Mouse (Mus musculus) embryo, embryonic 9.5 days (tissue): Measurements from ENCODE around the gene Slmap.
A peak's percentile ranks its signal among the peaks of the same experiment; 100 is the strongest.
"Not testable (repeated sequence)": the region's sequence is repeated elsewhere in the genome, so short reads cannot be mapped to it uniquely, and the experiment has no call there.

Source experiments
- DNase-seq: peaks from one replicate; pipeline ENCODE4 v3.0.0-alpha.2; 2017; ENCODE audit errors: extremely low spot score

The Slmap gene

DNA sequence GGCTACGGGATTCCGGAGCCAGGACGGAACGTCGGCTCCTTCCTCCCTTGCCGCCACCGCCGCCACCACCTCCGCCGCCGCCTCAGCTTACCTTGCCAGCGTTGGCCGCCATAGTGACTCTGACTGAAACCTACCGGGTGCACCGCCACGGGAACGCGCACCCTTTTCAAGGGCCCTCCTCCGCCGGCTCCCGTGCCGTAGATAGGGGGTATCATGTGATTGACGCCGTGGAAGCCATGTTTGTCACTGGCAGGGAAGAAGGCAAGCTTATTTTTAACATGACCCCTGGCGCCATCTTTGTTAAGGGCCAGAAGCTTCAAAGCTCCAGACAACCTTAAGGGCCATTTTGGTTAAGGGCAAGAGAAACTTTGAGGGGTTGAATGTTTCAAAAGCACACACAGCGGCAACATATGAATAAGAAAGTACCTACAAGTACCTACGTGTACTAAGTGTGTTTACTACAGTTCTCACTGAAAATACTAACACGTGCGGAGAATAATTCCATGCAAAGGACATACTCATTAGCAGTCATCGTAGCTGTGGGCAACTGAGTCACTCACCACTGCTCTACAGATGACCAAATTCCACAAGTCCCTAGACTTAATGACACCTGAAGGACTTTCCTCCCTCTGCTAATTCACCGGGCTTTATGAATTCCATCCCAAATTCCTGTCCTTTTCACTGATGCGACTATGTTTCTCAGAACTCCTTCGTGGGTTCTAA, at the start of gene Slmap:
TSS of gene Slmap (minus strand) at position 175 of the 723 bp plus-strand sequence.
- peak; percentile 97 for DNase-seq

- no peak for DNase-seq
These were observed 48.9 kb upstream of the Slmap start for GRCm38 (mm10) chr14:26583645-26584044.

- DNase-seq = peak; percentile 84
These were observed 44.9 kb upstream of the Slmap start for GRCm38 (mm10) chr14:26579346-26580343.

- peak; percentile 5 for DNase-seq
These were observed 44.1 kb upstream of the Slmap start for GRCm38 (mm10) chr14:26578791-26579191.

- no peak for DNase-seq
These were observed 41.6 kb upstream of the Slmap start for GRCm38 (mm10) chr14:26576255-26576780.

DNA sequence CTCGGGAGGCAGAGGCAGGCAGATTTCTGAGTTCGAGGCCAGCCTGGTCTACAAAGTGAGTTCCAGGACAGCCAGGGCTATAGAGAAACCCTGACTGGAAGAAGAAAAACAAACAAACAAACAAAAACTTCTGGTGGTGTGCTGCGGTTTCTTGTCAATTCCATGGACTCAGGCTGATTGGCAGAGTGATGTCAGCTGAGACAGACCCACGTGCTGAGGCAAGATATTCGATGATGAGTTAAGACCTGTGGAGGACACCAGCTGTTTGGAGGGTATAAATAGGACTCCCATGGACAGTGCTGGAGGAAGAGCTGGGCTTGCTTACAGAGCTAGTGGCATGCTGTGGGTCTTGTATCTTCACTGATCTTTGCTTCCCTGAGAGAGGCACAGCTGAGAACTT, 38.8 kb upstream of the Slmap start, which contains the start of gene Dennd6a:
TSS of gene Dennd6a (plus strand) at position 301 of the 400 bp plus-strand sequence.
- not testable (repeated sequence) for DNase-seq

DNA sequence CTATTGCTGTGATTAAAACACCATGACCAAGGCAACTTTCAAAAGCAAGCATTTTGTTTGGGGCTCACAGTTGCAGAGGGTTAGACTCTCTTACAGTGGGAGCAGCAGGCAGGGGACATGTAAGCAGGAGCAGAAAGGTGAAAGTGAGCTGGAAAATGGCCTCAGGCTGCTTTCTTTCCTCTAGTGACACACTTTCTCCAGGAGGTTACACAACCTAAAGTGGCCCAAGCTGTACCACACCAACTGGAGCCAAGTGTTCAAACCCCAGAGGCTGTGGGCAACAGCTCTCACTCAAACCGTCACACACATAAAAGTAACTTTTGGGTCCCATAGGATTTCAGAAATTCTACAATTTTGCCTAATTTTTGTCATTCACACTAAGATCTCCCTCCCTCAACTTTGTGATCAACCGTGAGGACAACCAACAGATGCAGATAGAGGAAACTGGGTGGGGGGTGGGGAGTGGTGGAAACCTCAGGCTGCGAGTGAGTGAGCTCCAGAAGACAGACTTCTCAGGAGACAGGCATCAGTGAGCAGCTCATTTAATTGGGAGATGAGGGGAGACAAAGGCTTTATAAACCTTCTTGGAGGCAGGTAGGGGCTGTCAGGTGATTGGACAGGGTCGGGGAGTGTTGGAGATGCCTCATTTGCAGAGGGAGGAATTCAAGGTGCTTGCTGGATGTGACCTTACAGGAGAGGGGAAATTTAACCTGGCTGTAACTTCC, 37.4 kb upstream of the Slmap start:
- no peak for DNase-seq

GRCm38 (mm10) chr14:26569880-26570279, 35.1 kb upstream of the Slmap start:
- no peak for DNase-seq

- DNase-seq = no peak
These were observed 27.5 kb upstream of the Slmap start for GRCm38 (mm10) chr14:26562247-26562646.

DNA sequence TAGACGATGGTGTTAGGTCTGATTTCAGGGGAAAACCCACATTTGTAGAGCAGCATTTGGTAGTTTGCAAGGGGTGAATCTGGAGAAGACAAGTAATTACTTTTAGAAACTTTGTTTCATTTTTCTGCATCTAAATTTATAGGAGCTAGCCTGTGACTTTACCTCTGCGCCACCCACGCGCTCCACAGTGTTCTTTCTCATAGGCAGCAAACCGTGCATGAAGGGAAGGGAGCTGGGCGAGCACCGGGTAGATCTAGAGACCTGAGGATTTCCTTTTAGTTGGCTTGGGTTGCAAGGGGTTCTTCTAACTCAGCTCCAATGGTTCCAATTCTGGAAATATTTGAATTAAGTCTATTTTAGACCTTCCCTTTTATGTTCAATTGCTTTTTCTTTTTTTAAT, 23.8 kb upstream of the Slmap start:
- no peak for DNase-seq

- DNase-seq = peak; percentile 26
These were observed 22.9 kb upstream of the Slmap start for GRCm38 (mm10) chr14:26557581-26557980.

DNA sequence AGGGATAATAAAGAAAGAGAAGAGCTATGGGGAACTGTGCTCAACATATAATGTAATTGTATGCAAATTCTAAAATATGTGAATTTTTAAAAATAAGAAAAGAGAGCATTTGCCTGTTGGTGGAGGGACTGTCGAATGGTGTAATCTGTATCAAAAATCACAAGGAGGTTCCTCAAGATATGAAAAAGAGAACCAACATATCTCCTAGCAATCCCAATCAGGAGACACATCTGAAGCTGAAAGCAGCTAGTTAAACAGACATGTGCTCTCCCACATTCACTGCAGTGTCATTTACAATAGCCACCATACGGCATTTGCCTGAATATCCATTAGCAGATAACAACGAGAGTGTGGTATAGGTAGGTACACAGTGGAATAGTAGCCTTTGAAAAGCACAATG, 18.1 kb upstream of the Slmap start:
- no peak for DNase-seq

DNA sequence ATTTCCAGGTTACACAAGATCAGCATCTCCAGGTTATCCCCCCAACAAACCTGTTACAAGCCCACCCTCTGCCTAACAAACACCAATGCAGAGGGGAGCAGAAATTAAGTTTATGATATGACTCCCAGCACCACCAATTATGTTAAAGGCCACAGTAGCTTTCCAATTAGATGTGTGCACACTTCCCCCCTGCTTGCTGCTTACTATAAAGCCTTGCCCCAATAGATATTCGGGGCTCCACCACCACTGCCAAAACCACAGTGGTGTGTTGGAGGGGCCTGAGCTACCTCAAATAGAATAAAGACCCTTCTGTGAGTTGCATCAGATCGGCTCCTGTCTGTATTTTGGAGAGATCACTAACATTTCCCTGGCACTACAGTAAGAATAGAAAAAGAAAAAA, 17.7 kb upstream of the Slmap start:
- no peak for DNase-seq

DNA sequence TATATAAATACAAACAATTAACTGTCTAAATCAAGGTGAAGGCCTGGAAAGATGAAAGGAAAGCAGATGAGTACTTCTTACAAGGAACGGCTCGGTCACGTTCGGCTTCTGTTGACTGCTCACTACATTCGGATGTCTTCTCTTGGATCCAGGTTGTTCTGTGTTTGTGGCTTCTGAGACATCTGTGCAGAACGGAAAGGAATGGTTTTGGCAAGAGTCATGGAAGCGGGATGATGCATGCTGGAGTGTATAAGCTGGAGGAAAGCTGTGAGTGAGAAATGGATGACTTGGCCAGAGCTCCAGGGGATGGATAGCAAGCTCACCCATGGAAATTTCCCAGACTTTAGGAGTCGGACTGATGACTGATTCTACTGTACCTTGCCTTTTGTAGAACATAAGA, 16.0 kb upstream of the Slmap start:
- DNase-seq = no peak

DNA sequence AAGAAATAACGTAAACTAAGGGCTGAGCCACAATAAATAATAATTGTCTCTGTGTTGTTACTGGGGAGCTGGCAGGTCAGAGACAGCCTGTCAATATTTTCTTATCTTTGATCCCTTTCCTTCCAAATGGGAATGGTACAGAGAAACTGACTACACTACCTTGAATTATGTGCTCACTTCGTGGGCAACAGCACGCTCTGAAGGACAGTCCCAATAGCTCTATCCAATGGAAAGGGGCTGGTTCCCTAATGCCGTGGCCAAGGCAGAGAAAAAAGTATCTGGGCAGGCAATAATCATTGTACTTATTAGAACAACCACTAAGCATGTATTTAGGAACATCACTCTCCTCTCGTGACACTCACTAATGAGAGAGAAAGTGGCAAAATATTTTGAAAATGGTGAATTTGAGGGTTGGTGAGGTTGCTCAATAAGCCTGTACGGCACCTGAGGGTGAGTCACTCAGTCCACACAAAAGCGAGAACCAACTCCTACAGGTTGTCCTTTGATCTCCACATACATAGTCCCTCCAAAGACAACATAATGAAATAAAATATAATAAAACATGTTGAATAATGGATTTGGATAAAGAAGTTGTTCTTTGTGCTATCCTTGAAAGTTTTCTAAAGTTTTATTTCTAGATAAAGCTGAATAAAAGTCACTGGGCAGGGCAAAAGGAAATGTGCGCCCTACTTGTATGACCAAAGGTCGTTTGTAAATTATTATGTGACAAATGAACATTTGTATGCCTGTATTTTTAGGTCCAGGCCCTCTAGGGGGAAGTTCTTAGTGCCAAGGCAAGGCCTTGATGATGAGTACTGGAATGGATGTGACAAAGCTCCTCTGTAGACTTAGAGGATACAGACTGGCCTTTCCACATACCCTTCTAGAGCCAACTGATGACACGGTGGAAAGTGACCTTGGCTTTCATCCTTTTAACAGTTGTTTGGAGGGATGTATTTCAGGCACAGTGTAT, 13.1 kb upstream of the Slmap start:
- DNase-seq = no peak

DNA sequence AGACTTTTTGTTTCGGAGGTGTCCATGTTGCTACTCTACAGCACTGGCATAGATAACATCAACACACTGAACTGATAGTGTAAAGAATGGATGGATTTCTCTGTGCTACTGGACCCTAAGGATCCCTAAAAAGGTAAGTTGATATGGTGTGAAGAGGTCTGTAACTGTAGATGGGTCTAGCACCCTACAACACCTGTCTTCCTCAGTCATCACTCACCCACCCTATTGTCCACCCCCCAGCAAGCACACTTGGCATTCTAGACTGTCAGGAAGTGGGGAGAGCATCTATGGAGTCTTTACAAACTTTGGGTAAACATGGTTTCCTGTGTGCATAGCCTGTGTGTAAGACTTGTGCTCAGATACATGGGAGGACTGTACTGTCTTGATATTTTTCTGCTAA, 7.4 kb upstream of the Slmap start:
- DNase-seq = no peak

- DNase-seq = no peak
These were observed 5.8 kb upstream of the Slmap start for GRCm38 (mm10) chr14:26540577-26540976.

DNA sequence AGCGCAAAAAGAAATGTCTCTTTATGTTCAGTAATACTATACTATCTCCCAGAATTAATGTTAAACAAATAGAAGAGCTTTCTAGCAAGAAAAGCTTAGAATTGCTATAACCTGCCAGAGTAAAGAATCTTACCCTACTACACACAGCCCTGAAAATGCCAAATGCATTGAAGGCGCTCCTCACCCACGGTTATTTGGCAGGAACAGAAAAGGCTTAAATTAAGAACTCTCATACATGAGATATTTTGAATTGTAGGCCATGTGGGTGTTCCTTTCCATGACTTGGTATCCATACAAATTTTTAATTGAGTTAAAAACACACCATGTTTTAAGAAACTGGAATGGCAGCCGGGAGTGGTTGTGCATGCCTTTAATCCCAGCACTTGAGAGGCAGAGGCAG, 4.5 kb upstream of the Slmap start:
- no peak for DNase-seq

DNA sequence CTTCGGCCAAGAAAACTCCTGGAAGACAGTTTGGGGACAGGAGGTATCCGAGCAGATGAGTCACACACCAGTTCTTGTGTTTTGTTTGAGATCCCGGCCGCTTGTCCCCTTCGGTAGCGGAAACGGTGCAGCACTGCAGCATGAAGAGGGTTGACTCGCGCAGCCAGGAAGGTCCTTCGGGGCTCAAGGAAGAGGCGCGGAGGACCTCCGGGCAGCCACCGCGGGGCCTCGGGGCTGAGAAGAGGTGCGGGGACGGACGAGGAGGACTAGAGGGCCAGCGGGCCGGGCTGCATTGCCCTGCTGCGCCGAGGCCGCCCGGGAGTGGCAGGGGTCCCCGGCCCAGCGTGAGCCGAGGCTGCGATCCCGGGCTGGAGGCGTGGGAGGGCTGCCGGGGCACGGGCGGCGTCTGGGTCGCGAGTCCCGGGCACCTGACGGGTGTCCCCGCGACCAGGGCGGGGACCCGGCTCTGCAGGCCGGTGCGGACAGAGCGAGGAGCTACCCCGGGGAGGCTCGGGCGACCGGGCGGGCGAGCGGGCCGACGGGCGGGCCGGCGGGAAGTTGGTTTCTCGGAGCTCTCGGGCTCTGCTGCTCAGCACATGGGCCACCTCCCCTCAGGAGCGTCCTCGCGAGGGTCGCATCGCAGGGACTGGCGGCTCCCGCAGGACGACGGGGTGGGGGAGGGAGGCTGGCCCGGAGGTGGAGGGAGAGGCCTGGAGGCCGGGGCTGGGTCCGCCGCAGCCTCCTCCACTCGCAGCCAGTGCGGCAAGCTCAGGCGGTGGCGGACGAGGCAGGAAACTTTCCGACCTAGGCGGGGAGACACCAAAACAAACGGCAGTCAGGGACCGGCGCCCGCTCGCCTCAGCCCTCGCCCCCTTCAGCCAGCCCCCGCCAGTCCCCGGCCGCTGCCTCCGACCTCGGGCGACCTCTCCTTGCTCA, 642 bp downstream of the Slmap start:
- no peak for DNase-seq
